Mouse (Mus musculus): ENCODE data around the gene Abraxas2. TPM values are rescaled to one million over a fixed set of nuclear protein-coding genes. Genes with fewer than 3 reads are reported as not detected.

Gene Abraxas2
- total RNA-seq, 1 experiment from 2014 or later: 35.4 TPM

DNA sequence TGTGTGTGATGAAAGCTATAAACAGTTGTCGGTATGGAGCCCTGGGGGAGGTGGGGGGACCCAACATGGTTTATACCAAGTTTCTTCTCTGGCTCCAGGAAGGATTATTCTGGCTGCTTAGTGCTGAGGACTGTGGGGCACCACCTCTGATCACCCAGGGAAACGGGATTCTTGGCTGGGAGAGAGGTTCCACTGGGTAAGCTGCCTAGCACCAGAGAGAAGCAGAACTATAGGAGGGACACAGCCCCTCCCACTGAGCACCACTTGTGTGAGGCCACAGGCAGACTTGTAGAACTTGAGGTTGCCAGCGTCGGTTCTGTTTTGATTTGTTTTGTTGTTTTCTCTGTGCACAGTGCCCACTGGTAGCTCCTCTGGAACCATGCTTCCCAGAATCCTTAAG, 5.1 kb upstream of the Abraxas2 start:
- no peak for DNase-seq

DNA sequence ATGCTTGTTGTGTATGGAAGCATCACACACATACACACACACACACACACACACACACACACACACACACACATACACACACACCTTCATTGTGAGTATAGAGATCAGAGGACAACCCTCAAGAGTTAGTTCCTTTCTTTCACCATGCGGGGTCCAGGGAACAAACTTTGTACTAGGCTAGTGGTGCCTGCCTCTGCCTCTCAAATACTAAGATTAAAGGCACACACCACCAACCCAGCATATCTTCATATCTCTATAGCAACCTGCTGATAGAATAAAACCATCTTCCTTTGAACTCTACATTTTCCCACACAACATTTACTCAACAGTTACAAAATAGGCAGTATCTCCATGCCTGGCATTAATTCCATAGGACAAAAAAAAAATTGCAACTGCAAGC, 2.9 kb upstream of the Abraxas2 start:
- no peak for DNase-seq

DNA sequence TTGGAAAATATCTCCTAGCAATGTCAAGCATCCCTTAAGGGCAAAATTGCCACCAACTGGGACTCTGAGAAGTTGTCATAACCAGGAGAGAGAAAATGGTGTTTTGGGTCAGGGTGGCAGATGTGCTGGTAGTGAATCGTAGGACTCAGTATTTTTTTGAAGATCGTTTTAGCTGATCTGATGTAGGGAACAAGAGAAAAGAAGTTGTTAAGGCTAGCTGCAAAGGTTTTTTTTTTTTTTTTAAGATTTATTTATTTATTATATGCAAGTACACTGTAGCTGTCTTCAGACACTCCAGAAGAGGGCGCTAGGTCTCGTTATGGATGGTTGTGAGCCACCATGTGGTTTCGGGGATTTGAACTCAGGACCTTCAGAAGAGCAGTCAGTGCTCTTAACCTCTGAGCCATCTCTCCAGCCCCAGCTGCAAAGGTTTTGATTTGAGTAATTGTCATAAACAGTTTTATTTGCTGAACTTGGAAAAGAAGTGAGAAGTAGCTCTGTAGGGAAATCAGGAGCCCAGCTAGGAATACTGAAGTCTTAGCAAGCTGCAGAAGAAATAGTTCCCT, 899 bp upstream of the Abraxas2 start:
- DNase-seq: no peak

DNA sequence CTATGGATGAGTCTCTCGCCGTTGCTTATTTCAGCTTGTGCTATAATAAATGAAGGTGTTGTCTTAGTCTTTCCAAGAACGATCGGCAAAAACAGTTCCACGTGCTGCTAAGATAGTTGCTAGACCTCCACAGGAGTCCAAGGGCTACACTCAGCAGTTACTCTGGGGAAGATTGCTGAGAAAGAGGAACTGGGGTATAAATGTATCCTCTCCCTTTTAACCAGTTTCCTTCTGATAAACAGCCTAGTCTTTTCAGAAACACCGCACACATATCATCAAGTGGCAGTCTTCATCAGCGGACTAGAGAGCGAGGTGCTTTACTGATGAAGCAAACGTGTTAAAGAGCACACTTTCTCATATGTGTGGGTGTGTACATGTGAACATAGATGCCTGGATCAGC, 7.3 kb downstream of the Abraxas2 start:
- DNase-seq: no peak

DNA sequence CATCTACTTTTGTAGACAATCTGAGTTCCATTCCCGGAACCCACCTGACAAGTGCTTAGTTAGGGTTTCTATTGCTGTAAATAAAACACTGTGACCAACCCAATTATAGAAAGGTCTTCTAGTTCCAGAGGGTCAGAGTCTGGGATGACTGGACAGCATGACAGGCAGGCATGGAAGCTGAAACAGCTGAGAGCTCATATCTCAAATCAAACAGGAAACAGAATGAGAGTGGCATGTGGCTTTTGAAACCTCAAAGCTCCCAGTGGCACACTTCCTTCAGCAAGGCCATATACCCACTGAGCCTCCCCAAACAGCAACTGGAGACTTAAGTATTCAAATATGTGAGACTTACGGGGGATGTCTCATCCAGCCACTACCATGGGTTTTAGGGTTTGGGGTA, 14.0 kb downstream of the Abraxas2 start:
- DNase-seq: no peak

DNA sequence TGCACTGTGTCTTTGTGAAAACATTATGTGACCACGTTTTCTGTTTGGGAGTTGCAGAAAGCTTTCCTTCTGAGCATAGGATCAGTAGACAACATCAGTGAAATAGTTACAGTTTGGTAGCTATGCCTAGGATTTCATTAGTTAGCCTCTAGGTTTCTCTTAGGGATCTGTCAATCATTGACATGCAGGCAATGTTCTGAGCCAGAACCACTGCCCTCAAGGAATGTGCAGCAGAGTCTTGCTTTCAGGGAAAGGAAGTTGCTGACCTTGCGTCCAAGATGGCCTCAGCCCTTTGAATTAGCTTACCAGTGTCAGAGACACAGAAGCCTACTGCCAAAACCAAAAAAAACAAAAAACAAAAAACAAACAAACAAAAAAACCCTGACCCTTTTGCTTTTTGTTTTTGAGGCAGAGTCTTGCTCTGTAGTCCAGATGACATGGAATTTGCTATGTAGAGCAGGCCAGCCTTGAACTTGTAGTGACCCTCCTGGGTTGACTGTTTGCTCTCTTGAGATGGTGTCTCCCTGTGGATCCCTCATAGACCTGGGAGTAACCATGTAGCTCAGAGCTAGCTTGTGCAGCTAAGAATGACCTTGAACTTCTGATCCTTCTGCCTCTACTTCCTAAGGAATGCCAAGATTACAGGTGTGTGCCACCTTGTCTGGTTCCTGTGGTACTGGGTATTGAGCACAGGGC, 16.5 kb downstream of the Abraxas2 start:
- DNase-seq: no peak

DNA sequence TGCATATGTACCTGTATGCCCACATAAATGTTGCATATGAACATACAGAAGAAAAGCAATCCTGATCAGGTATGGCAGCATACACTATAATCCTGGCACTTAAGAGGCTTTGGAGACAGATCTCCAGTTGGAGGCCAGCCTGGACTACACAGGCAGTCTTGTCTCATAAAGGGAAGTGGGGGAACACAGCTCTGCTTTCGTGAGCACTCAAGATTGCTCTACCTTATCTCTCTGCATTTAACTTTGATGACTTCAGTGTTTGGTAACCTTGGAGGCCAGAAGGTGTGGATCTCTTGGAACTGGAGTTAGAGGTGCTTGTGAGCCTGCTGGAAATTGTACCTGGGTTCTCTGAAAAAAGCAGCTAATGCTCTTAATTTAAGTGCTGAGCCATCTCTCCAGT, 21.3 kb downstream of the Abraxas2 start:
- no peak for DNase-seq

DNA sequence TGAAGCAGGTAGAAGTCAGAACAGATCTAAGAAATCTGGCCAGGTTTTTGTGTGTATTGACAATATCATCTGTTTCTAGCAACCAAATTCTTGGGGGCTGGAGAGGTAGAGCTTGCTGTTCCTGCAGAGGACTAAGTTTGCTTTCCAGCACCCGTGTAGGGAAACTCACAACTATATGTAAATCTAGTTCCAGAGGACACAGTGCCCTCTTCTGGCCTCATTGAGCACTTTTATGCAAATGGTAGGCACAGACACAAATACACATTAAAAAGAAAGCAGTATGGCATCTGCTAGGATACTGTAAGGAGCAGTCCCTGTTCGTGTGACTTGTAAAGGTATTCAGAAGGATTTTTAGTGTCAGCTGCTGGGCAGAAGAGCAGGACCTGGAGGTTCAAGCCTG, 23.3 kb downstream of the Abraxas2 start:
- no peak for DNase-seq

DNA sequence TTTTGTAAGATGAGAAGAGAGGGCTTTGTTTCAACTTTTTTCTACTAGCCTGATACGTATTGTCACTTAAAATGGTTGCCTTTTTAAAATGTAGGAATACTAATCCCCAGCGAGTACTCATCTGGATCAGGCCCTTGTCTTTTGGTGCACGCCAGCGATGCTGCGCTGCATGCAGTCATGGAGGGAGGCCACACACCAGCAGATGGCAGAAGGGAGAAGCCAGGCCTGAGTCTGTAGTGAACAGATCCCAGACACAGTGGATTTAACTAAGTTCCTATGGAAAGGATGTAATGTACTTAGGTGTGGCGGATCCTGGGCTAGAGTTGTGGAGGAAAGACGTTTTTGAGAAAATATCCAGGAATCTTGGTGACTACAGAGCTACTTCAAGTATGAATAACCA, 25.0 kb downstream of the Abraxas2 start:
- DNase-seq: no peak

DNA sequence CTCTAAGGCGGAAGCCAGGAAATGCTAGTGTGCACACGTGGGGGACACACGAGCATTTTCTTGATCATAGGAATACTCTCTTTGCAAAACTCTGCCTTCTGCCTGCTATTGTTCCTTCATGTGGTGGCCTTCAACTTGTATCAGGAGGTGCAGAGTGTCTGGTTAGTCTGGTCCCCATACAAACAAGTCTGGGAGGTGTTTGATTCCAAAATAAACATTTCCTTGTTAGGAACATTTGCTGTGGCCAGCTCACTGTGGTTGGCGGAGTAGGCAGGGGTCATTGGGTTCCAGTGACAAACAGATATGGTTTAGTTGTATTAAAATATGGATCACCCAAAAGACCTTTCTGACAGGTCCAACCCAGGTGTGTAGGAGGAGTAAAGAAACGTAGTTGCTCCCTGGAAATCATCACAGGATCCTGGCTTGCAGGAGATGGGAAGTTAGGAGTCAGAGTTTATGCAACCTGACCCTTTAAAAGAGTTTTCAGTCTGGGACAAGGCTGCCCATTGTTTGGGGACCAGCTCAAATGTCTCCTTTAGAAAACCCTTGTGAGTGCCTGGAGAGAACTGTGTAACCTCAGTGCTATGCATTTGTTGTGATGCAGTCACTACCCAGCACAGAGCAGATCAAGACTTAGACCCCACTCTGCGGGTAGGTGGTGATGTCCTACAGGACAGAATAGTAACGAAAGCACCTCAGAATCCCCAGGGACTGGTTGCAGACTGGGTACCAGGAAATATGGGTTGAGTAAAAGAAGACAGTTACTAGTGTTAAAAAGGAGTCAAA, 28.2 kb downstream of the Abraxas2 start:
- DNase-seq: no peak

DNA sequence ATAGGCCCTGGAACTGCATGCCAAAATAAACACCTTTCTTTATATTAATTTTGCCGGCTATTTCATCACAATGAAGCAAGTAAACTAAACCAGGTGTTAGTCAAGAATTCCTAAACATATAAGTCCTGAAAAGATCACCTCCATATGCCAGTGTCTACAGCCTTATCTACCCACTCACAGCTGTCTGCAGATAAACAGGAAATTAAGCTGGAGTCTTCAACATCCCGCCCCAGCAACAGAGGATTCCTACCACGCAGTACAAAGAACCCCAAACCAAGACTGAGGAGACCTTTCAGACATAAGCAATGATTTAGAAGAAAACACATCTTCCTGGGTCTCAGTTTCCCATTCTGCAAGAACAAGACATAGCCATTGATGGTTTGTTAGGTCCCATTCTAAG, 29.0 kb downstream of the Abraxas2 start:
- no peak for DNase-seq

DNA sequence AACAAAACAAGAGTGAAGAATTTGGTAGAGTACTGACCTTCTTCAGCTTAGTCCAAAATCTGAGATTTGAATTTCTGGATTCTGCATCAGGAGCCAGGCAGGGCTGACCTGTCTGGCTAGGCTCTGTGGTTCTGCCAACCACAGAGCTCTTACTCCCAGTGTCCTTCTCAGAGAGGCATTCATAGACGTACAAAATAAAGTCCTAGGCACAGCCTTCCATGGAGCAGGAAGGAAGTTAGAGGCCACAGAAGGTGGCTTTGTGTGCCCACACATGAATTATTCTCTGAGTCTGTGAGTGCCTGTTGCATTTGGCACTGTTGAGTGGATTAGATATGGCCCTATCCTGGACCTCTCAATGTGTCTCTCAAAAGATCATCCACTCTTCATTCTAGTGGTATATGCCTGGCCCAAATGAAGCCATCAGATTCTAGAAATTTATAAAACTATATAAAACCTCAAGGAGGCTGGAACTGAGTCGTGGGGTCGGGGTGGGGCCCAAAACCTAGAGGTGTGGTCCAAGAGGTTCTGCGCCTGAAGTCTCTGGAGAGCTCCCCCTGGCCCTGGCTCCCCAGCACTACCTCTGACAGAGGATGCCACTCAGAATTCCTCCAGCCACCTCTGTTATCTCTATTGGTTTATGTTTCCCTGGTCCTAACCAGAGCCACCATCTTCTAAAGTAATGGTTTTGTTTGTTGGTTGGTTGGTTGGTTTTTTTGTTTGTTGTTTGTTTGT, 29.7 kb downstream of the Abraxas2 start:
- no peak for DNase-seq

DNA sequence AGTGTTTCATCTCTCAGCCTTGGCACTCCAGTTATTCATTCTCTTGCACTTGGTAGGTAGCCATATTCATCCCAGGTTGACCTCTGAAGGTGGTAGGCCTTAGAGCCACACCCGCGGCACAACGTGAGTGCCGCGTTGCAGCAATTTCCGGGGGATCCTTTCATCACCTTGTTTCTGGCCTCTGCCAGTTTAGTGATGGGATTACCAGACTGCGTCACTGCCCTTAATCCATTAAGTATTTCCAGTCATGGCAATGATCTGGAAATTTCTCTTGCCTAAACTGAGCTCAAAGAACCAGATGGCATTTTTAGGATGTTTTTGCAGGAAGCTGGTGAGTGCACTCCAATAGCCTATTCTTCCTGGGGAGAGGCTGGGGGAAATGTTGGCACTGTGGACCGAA, 30.7 kb downstream of the Abraxas2 start:
- DNase-seq: no peak

DNA sequence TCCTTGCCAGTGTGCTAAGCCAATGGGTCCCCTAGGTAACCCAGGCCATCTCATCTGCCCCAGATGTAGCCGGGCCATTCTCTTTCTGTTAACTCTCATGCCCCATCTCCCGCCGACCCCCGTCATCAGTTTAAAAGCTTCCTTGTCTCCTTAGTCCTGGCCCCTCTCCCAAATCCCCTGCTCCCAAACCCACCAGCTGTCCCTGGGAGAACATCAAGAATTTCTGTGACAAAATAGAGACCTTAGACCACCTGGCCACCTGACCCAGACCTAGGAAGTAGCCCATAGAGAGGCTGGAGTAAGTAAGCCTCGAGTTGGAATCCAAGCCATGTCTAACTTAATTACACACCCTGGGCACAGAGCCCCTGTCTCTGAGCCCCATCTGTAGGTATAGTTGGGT, 31.2 kb downstream of the Abraxas2 start:
- DNase-seq: no peak

DNA sequence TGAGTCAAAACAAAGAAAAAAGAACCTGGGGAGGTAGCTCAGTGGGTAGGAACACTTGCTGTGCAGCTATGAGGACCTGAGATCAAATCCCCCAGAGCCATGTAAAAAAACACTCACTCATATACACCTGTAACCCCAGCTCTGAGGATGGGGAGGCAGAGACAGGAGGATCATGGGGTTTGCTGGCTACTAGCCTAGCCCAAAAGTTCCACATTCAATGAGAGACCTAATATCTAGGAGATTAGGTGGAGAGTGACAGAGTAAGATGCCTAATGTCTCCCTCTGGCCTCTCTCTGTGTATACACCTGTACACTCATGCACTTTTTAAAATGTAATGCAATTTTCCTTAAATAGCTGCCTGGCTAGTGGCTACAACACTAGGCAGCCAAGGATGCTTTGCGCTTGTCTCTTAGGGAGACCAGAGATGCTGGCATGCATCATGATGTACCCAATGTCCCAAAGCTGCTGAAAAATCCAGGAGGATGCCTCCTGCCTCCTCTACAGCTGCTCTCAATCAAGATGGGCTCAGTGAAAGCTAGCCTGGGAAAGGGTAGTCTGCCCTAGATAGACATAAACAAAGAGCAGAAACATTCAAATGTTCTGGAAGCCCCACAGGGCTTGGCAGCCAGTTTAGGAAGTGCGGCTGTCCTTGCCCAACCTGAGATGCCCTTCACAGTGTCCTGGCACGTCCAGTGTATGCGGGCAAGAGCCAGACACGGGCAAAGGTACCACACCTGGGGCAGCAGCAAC, 32.7 kb downstream of the Abraxas2 start:
- no peak for DNase-seq

DNA sequence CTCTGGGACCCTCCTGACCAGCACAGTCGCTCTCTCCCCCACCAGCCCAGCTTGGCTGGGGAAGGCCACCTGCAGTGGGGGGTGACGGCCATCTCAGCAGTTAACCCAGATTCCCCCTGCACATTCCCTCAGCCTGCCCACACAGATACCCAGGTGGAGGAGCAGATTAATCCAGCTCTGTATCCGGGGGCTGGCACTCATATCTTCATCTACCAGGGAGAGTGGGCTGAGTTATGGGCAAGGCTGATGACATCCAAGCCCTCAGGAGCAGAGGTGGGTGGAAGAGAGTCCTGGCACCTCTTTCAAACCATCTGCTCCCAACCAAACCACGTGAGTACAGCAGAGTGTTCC, 33.3 kb downstream of the Abraxas2 start:
- no peak for DNase-seq

DNA sequence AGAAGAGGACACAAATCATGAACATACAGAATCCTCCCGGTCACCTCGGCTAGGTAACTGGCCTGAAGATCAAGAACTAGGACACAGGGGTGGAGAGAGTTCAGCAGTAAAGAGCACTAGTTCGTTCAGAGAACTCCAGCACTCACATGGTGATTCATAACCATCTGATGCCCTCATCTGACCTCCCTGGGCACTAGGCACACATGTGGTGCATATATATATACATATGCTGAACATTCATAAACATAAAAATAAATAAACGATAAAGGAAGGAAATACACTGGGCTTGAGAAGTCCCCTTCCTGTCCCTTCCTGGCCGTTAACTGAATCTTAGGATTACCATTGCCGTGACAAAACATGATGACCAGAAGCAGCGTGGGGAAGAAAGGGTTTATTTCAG, 33.8 kb downstream of the Abraxas2 start:
- DNase-seq: no peak

DNA sequence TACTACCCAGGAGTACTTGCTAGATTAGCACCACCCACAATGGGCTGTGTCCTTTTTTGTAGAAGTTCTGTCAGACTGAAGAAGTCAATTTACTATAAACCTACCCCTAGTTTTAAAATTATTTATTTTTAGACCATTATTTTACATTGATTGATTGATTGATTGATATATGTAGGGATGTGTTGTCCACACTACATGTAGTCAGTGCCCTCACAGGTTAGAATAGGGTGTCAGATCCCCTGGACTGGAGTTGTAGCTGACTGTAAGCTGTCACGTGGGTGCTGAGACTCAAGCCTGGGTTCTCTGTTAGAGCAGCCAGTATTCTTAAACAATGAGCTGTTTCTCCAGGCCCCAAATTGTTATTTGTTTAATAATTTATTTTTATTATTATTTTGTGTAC, 34.3 kb downstream of the Abraxas2 start:
- no peak for DNase-seq

DNA sequence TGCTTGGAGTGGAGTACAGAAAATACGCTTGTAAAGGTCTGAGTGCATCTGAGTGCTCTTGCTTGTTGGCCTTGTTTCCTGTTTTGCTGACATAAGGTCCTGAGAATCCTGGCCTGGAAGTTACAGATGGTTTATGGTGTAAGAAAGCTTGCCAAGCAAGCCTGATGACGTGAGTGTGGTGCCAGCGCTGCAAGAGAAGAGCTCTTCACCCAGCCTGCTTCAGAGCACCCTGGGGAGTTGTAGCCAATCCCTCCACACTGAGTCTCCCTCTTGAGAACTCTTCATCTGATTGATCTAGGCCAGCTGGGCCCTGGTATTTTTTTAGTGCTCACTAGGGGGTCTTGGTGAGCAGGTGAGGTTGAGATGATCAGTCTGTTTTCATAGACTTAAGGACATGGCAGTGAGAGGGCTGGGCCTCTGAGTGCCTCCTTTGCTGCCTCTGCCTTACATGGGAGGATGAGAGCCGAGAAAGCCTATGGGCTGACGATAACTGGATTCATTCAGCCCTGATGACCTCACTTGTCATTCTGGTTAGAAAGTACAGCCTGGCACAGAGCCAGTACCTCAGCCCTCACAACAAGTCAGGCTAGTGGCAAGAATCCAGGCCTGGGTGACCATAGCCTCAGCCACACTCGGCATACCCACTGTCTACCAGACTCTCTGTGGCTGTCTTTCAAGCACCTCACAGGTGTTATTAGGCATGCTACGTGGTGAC, 36.0 kb downstream of the Abraxas2 start:
- peak; percentile 70 for DNase-seq

DNA sequence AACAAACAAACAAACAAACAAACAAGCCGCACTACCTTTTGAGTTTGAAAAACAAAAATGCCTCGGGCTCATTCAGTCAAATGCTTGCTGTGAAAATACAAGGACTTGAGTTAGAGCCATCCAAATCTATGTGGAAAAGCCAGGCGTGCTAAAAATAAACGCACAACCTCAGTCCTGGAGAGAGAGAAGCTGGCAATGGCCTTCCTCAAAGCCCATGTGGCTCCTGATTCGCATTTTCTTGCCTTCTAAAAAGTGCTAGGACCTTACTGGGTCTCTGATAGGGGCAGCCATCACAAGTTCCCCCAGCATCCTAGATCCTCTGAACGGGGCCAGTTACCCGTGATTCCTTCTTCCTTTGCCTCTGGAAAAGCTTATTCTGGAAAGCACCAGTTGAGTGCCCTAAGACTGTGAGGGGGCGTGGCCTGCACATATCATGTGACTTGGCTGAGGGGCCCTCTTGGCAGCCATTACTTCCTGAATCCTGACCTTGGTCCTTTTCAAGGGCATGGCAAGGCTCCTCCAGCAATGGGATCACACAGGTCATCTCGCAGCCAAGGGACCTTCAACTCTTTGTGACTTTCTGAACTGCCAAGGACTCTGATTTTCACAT, 37.3 kb downstream of the Abraxas2 start:
- peak; percentile 49 for DNase-seq

DNA sequence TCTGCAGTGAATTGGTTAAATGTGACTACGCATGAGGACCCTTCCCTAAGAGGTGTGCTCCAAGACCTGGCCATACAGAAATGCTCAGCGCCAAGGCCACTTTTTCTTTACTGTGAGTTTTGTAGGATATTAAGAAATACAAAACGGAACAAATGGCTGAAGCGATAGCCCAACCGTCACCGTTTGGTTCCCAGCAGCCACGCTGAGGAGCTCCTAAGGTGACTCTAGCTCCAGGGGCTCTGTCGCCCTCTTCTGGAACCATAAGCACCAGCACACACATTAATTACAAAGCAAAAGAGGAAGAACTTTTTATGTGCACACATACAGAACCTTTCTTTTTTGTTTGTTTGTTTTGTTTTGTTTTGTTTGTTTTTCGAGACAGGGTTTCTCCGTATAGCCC, 38.2 kb downstream of the Abraxas2 start:
- DNase-seq: no peak
